Mouse (Mus musculus) embryonic fibroblast, embryonic 13.5 days (primary cell): ENCODE data around the gene Luzp1.

Experiments
- CTCF ChIP-seq: IDR thresholded peaks from 2 replicates; pipeline ENCODE4 v1.5.1; 2011; ENCODE audit warnings: mild to moderate bottlenecking, control low read depth, low read length, moderate library complexity, borderline replicate concordance; ENCODE audit not compliant: insufficient read depth
- POLR2A ChIP-seq: IDR thresholded peaks from 2 replicates; pipeline ENCODE4 v1.6.1; 2011; ENCODE audit warnings: low read depth, mild to moderate bottlenecking, control low read depth, low read length, moderate library complexity

- no peak for TF ChIP-seq CTCF
- no peak for TF ChIP-seq POLR2A
Measured at GRCm38 (mm10) chr4:136424120-136424999, 45.2 kb upstream of the Luzp1 start.
